16 mouse cellular contexts compared by ENCODE assay signal in the genomic region with DNA sequence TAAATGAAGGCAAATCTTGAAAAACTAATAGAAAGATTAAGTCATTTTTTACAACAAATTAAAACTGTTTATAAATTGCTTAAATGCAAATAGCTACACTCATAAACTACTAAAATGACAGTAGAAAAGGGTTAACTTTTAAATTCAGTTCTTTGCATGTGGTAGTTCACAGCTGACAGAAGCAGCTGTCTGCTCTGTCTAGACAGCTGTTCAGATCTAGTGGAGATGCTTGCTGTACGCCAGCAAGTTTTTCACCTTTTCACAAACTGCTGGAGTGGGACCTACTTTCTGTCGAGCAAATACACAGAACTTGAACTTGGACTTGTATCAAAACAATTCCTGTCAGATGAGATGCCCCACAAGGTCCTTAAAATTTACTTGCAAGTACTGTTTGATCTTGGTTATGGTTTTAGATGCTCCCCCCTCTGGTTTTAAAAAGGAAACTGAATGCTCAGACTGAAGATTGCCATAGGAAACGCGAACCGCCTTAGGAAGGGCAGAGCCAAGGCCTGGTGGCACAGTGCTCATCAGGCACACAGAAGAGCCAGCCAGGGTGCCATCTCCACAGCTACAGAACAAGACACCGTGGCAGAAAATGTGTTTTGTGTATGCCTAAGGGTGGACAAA. TPM values are rescaled to one million over a fixed set of nuclear protein-coding genes. Genes with fewer than 3 reads are reported as not detected.
DNase-seq lines count a peak whose midpoint lies in the region; ATAC-seq and TF ChIP-seq lines count a peak whose summit lies in the region.
"Had no signal": no experiment of that assay in that cellular context is flagged by ENCODE, and none has a peak within 500 bp of the region (broad histone marks: within the 10 kb centered on the region; RNA-seq: fewer than 3 reads in every experiment).

No protein-coding gene starts in this region.

- DNase-seq in limb, embryonic 10.5 days (ENCODE audit: low spot score), result no peak
- DNase-seq in 416B (ENCODE audit: low read depth), result peak; percentile 41
- DNase-seq in CD4-positive helper T cell, adult 2 months (ENCODE audit: low read depth, low spot score), result peak; percentile 52
- peak; percentile 32 for DNase-seq in limb, embryonic 14.5 days (ENCODE audit: low spot score)
- no peak for DNase-seq in cerebellum, postnatal 10 days
- no peak for DNase-seq in midbrain, embryonic 11.5 days (ENCODE audit: low spot score, missing footprints)
- DNase-seq: cerebellum, adult 9-10 months; gastrocnemius, postnatal 25 days; liver had no signal

- H3K36me3 ChIP-seq in limb, embryonic 12.5 days, result peaks cover 6% of the 10 kb centered on the region; the same call in 1 of the 2 replicates
- peaks cover 22% of the 10 kb centered on the region for H3K36me3 ChIP-seq in limb, embryonic 10.5 days
- peaks cover 3% of the 10 kb centered on the region; the same call in 1 of the 2 replicates for H3K36me3 ChIP-seq in limb, embryonic 14.5 days (ENCODE audit: control insufficient read depth, insufficient read depth, low read length)
- 0 out of 2 replicates have a peak, but pooled peaks cover 2% of the 10 kb centered on the region for H3K36me3 ChIP-seq in midbrain, embryonic 11.5 days (ENCODE audit: control insufficient read depth, insufficient read depth, low read length)

- peaks cover under 1% of the 10 kb centered on the region; the same call in 1 of the 2 replicates for H3K4me1 ChIP-seq in limb, embryonic 12.5 days (replicated peaks)
- H3K4me1 ChIP-seq in limb, embryonic 10.5 days, result no peaks in the 10 kb centered on the region
- H3K4me1 ChIP-seq in limb, embryonic 14.5 days (ENCODE audit: control insufficient read depth, insufficient read depth, low read length), result no peaks in the 10 kb centered on the region
- no peaks in the 10 kb centered on the region for H3K4me1 ChIP-seq in midbrain, embryonic 11.5 days (ENCODE audit: control insufficient read depth, insufficient read depth, low read length)

- H3K27ac ChIP-seq in limb, embryonic 12.5 days, result 0 out of 2 replicates have a peak overlapping the region, but pooled peaks have one; percentile 35
- no peak overlapping the region for H3K27ac ChIP-seq in limb, embryonic 10.5 days
- 0 out of 2 replicates have a peak overlapping the region, but pooled peaks have one; percentile 19 for H3K27ac ChIP-seq in limb, embryonic 14.5 days (replicated peaks; ENCODE audit: low read depth, low read length)
- H3K27ac ChIP-seq in midbrain, embryonic 11.5 days (ENCODE audit: low read depth, low read length), result no peak overlapping the region
- H3K27ac ChIP-seq: forebrain, embryonic 15.5 days; macrophage; midbrain, embryonic 13.5 days had no signal

- no peak overlapping the region for H3K9ac ChIP-seq in limb, embryonic 12.5 days (replicated peaks)
- H3K9ac ChIP-seq in limb, embryonic 14.5 days (ENCODE audit: low read depth, low read length, severe bottlenecking), result no peak overlapping the region
- H3K9ac ChIP-seq in midbrain, embryonic 11.5 days (ENCODE audit: low read length), result no peak overlapping the region
- H3K9ac ChIP-seq: forebrain, embryonic 15.5 days; midbrain, embryonic 13.5 days had no signal

- TF ChIP-seq POLR2A in limb, embryonic 14.5 days (IDR thresholded peaks at IDR 0.05; ENCODE audit: borderline replicate concordance, extremely low read depth, insufficient read depth, insufficient read length), result no peak

- no peak overlapping the region for H3K4me2 ChIP-seq in limb, embryonic 12.5 days
- H3K4me2 ChIP-seq in limb, embryonic 14.5 days (replicated peaks; ENCODE audit: low read depth, low read length, severe bottlenecking), result no peak overlapping the region
- no peak overlapping the region for H3K4me2 ChIP-seq in midbrain, embryonic 11.5 days
- H3K4me2 ChIP-seq: forebrain, embryonic 15.5 days; heart, embryonic 11.5 days; midbrain, embryonic 13.5 days had no signal

- no peaks in the 10 kb centered on the region for H3K9me3 ChIP-seq in limb, embryonic 12.5 days
- no peaks in the 10 kb centered on the region for H3K9me3 ChIP-seq in limb, embryonic 10.5 days (replicated peaks)
- H3K9me3 ChIP-seq in limb, embryonic 14.5 days (ENCODE audit: control insufficient read depth, low read length), result no peaks in the 10 kb centered on the region
- no peaks in the 10 kb centered on the region for H3K9me3 ChIP-seq in midbrain, embryonic 11.5 days (ENCODE audit: control insufficient read depth, low read length)
- H3K9me3 ChIP-seq: forebrain, embryonic 15.5 days; midbrain, embryonic 13.5 days had no signal

- ATAC-seq in limb, embryonic 12.5 days (ENCODE audit: insufficient number of reproducible peaks, insufficient read depth, low FRiP score, low TSS enrichment, low read depth), result no peak
- peak; percentile 68 for ATAC-seq in limb, embryonic 14.5 days (ENCODE audit: low FRiP score, low read depth)
- no peak for ATAC-seq in midbrain, embryonic 11.5 days (ENCODE audit: low FRiP score)
- ATAC-seq: forebrain, embryonic 15.5 days; hindbrain, embryonic 16.5 days; midbrain, embryonic 13.5 days; Patski had no signal

- H3K4me3 ChIP-seq in limb, embryonic 12.5 days (replicated peaks), result no peak overlapping the region
- no peak overlapping the region for H3K4me3 ChIP-seq in limb, embryonic 10.5 days
- H3K4me3 ChIP-seq in limb, embryonic 14.5 days (replicated peaks; ENCODE audit: low read length), result no peak overlapping the region
- no peak overlapping the region for H3K4me3 ChIP-seq in midbrain, embryonic 11.5 days (ENCODE audit: low read depth, low read length)
- H3K4me3 ChIP-seq: forebrain, embryonic 15.5 days; midbrain, embryonic 13.5 days had no signal

- WGBS in limb, embryonic 12.5 days, result 88% methylated on average over 6 of the region's 6 CpGs
- whole genome bisulfite sequencing in limb, embryonic 10.5 days, result 89% methylated on average over 6 of the region's 6 CpGs
- WGBS in limb, embryonic 14.5 days, result 77% methylated on average over 6 of the region's 6 CpGs
- WGBS in midbrain, embryonic 11.5 days, result 89% methylated on average over 6 of the region's 6 CpGs

- H3K27me3 ChIP-seq in limb, embryonic 12.5 days, result no peaks in the 10 kb centered on the region
- H3K27me3 ChIP-seq in limb, embryonic 10.5 days (ENCODE audit: low read depth, poor library complexity, severe bottlenecking), result no peaks in the 10 kb centered on the region
- H3K27me3 ChIP-seq in limb, embryonic 14.5 days (ENCODE audit: control insufficient read depth, insufficient read depth, low read length), result no peaks in the 10 kb centered on the region
- H3K27me3 ChIP-seq in midbrain, embryonic 11.5 days (ENCODE audit: control insufficient read depth, insufficient read depth, low read length), result no peaks in the 10 kb centered on the region
- H3K27me3 ChIP-seq: forebrain, embryonic 15.5 days; midbrain, embryonic 13.5 days; Patski had no signal

RNA-seq across cellular contexts. Expression of gene Eef1akmt1, which starts 45.0 kb away (rescaled TPM):
- polyA plus RNA-seq in limb, embryonic 12.5 days (2016; fragmentation: Nextera tagmentation; extraction: Ambion mirVana), result 100 and 110 TPM in 2 replicates
- 115 and 132 TPM in 2 replicates for polyA plus RNA-seq in limb, embryonic 10.5 days (2016; fragmentation: Nextera tagmentation; extraction: Ambion mirVana)
- polyA plus RNA-seq in limb, embryonic 14.5 days (2012; rRNA removed), result 38.2 and 44.0 TPM in 2 replicates
- 109 and 112 TPM in 2 replicates for polyA plus RNA-seq in limb, embryonic 14.5 days (2014; fragmentation: Nextera tagmentation; extraction: Ambion mirVana)
- 82.0 and 87.2 TPM in 2 replicates for polyA plus RNA-seq in midbrain, embryonic 11.5 days (2014; fragmentation: Nextera tagmentation; extraction: Ambion mirVana)

RNA-seq across cellular contexts. Expression of gene Xpo4, which starts 48.8 kb away (rescaled TPM):
- 30.7 and 33.6 TPM in 2 replicates for polyA plus RNA-seq in limb, embryonic 12.5 days (2016; fragmentation: Nextera tagmentation; extraction: Ambion mirVana)
- 30.3 and 33.4 TPM in 2 replicates for polyA plus RNA-seq in limb, embryonic 10.5 days (2016; fragmentation: Nextera tagmentation; extraction: Ambion mirVana)
- polyA plus RNA-seq in limb, embryonic 14.5 days (2012; rRNA removed), result 15.5 and 16.2 TPM in 2 replicates
- polyA plus RNA-seq in limb, embryonic 14.5 days (2014; fragmentation: Nextera tagmentation; extraction: Ambion mirVana), result 27.4 and 30.9 TPM in 2 replicates
- 32.6 and 33.9 TPM in 2 replicates for polyA plus RNA-seq in midbrain, embryonic 11.5 days (2014; fragmentation: Nextera tagmentation; extraction: Ambion mirVana)

Comparison
In these comparisons a context has a peak if more than half of its experiments do, and no peak if none do; other contexts are left out.
1. H3K27ac ChIP-seq: peak in limb, embryonic 12.5 days (single experiment) and limb, embryonic 14.5 days (single experiment); none in limb, embryonic 10.5 days (single experiment) and midbrain, embryonic 11.5 days (single experiment).
2. DNase-seq: peak in 416B (single experiment), CD4-positive helper T cell, adult 2 months (single experiment) and limb, embryonic 14.5 days (single experiment); none in limb, embryonic 10.5 days (single experiment), cerebellum, postnatal 10 days (0 of 2) and midbrain, embryonic 11.5 days (single experiment).